Mouse (Mus musculus) brain, adult 2 months (tissue): ENCODE data around the gene Dscaml1.
"Not testable (repeated sequence)": the region's sequence is repeated elsewhere in the genome, so short reads cannot be mapped to it uniquely, and the experiment has no call there.

Experiments
- DNase-seq: peaks from one replicate; pipeline ENCODE4 v3.0.0; 2011; ENCODE audit warnings: low read depth, low spot score

Gene Dscaml1

DNA sequence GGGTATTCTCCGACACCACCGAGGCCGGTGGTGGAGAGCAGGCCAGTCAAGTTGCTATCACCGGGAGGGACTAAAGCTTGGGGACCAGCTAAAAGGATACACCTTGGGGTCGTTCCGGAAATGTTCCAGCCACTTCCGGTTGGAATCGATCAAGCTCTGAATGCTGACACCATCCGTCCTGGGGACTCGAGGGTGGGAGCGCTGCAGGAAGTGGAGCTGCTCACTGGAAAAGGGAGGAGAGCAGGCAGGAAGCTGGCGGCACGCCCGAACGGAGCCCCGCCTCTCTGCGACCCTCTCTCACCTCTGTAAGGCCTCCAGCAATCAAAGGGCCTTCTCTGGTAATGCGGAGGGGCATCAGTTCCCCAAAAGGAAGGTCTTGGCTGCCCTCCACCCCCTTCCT, 342.0 kb downstream of the Dscaml1 start:
- no peak for DNase-seq

DNA sequence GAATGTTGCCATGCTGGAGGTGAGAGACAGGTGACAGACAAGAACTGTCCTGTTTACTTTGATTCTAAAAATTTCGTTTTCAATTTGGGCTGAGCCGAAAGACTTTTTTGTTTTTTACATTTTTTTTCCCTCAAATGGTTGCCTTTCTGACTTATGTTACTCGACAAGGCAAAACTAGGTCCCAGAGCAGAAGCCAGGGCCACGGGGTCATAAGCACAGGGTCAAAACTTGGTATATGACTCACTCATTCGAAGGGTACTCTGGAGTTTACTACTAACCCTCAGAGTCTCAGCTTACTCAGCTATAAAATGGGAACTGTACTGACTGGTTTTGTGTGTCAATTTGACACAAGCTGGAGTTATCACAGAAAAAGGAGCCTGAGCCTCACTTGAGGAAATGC, 343.2 kb downstream of the Dscaml1 start:
- DNase-seq = no peak

DNA sequence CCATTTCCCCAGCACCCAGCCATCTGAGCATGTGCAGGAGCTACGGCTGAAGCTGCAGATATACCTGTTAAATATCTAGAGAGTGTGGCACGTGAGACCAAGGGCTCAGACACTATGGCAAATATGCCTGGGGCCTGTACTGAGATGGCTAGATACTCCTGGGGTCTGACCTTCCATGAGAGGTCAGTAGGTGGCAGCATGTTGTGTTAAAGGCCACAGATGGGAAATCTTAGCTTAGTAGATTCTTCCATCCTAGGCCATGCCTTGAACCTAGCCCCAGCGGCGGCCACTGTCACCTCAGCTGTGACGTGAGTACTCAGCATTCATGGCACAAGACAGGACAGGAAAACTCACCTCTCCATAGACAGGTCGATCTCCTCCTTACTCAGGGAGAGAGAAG, 347.7 kb downstream of the Dscaml1 start:
- DNase-seq = no peak

DNA sequence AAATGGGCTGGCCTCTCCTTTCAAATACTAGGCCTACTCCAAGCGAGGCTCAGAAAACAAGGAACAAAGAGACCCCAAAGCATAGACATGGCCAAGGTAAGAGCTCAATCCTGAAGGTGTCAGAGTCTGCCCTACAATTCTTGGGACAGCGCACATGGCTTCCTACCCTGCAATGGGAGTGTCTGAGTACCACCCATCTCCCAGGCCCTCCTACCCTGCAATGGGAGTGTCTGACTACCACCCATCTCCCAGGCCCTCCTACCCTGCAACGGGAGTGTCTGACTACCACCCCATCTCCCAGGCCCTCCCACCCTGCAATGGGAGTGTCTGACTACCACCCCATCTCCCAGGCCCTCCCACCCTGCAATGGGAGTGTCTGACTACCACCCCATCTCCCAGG, 349.7 kb downstream of the Dscaml1 start:
- not testable (repeated sequence) for DNase-seq

DNA sequence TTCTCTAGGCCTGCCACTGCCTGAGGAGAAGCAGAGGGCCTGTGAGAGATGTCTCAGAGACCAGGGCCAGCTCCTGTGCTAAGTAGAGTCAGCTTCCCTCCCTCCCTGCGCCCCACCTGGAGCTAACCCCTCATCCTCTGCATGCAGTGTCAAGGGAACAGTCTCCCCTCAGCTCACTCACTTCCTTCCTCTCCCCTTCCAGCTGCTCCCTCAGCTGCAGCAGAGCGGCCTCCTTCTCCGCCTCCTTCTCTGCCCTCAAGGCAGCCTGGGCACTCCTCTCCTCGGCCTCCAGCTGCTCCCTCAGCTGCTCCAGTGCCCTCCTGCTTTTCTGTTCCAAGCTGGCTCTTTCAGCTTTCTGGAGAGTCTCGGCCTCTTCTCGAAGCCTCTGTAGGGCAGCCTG, 352.8 kb downstream of the Dscaml1 start:
- no peak for DNase-seq

DNA sequence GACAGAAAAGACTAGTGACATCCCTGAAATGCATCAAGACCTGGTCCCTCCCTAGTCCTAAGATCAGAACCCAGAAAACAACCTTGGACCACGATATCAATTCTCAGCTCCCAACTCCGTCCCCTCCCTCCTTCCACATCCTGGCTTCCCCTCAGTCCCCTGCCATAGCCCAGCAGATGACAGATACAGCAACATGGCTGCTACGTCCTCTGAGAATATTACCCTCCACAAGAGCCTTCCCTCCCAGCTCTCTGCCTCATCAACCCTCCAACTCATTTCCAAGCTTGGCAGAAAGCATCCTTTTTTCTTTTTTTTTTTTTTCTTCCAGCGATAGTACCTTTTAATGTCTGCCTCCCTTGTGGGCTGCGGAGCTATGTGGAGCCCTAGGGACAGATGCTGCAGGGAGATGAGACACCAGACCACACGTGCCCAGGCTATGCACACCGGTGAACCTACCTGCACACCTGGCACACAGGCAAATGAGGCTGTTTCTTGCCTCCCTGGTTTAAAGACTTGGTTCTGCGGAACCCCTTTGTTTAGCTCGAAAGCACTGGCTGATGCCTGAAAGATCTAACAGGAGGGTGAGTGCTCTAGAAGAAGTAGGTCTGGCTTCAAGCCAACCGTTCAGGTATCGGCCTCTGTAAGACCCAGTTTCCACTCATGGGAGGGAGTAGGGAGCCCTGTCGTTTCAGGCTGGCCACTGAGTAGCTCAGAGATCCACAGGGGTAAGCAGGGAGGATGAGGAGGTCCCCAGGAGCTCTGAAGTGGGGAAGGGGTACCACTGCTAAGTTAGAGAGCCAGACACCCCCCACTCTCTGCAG, 357.0 kb downstream of the Dscaml1 start:
- peak; percentile 62 for DNase-seq

DNA sequence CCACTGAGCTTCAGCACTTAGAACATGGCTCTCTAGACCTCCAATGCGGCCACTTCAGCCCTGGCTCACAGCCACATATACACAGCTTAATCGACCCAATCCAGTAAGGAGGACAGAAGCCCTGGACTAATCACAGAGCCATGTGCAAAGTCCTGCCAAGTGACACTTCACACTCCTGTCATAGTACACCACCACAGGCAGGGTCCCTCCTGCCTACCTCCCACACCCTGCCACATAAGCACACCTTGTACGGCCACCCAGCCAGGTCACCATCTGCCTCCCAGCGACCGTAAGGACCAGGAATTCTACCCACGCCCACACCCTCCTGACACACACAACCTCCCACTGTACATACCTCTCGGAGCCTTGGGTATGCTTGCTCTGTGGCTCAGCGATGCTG, 360.6 kb downstream of the Dscaml1 start:
- DNase-seq = no peak

DNA sequence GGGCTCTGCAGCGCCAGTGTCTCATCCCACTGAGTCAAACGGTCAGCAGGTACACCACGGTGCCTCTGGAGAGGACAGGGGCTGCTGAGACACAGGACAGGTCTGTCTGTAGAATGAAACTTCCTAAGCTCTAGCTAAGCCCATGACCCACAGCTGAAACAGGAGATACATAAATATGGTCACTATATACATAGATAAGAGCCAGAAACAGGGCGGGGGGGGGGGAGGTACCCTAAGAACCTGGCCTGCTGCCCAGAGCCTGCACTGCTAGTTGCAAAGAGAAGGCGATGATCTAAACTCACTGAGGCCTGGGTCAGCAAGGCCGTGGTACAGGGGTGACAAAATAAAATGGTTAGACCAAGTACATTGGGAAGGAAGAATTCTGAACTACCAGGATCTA, 361.1 kb downstream of the Dscaml1 start:
- no peak for DNase-seq

DNA sequence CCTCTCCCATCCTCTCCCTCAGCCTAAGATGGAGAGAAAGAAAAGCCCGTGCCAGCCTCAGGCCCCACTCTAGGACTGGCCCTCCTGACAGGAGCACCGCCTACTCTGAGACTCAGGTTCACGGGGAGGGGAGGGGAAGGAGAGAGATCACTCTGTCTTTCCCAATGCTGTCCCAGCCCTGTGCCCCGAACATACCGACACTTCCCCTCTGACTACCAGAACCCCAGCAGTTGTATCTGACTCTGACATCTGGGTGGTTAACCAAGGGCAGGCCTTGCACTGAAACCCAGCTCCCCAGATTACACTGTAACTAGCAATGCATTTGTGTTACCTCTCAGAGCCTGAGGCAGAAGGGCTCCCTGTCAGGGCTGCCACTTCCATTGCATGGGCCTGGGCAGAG, 362.0 kb downstream of the Dscaml1 start:
- DNase-seq = no peak

DNA sequence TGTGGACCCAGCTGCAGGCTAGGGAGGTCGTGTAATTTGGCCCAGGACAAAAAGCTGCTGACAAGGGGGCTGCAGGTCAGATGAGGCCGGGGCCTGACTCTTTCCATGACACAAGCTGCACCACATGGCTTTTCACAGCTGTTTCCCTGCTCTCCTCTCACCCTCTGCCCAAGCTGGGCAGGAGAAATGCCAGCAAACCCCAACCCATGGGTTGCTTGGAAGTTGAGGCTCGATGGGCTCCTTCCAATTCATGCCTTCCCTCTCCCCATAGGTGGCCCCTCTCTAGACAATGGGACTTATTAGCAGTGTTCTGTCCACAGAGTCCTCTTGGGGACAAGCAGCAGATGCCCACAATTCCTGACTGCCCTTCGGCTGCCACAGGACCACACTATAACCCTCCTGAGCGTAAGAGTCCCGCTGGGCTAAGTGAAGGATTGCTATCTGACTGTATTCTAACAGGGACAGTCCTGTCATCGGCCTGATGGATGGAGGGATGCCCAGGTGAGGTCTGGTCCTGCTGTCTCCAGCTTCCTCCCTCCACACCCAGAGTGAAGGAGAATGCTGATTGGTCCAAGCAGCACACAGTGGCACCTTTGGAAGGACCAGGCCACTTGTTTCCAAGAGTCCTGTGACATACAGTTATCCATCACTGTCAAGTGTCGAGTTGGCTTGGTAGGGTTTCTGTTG, 365.2 kb downstream of the Dscaml1 start:
- DNase-seq = no peak

DNA sequence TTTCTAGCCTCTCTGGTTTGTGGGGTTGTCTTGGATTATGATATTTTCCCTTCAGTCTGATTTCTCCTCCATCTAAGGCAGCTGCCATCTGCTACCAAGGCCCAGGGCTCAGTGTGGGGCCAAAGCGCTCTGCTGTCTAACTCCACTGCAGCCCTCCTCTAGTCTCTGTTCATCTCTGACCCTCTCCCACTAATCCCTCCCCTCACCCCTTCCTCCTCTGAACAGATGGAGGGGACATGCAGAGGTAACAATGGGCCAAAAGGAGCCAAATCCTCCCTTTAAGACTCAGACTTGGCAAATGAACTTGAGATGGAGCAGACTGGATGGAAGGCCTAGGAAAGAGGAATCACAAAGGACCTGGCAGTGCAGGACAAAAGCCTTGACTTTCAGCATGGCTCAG, 365.8 kb downstream of the Dscaml1 start:
- no peak for DNase-seq

DNA sequence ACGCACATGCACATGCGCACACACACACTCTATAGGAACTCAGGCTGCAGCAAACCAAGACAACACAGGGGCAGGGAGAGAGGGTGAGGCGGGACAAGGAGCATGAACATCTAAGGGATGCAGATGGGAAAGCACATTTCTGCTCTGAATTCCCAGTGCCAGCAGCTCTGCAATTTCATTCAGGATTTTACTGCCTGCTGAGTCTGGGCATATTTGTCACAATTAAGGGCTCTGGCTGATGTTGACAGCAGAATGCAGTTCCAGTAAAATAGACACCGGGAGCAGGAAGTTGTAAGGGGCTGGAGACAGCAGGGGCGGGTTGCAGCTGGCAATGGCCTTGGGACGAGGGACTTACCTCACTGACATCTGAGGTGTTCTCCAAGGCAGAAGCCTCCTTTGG, 367.3 kb downstream of the Dscaml1 start:
- DNase-seq = no peak

DNA sequence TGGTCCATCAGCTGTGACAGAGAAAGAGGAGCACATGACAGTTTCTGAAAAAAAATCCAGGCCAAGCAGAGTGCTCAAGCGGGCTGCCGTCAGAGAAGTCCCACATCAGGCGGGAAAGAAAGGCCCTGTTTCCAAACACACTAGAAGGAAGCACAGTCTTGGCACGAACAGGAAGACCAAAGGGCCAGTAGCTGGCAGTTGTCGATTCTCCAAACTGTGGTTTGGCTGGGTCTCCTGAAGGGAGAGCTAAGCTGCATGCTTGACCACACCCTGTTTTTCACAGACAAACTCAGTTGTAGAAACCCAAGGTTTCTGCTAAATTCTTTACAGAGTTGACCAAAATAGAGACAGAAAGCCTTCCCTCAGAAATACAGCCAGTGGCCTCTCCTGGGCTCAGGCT, 369.3 kb downstream of the Dscaml1 start:
- no peak for DNase-seq

DNA sequence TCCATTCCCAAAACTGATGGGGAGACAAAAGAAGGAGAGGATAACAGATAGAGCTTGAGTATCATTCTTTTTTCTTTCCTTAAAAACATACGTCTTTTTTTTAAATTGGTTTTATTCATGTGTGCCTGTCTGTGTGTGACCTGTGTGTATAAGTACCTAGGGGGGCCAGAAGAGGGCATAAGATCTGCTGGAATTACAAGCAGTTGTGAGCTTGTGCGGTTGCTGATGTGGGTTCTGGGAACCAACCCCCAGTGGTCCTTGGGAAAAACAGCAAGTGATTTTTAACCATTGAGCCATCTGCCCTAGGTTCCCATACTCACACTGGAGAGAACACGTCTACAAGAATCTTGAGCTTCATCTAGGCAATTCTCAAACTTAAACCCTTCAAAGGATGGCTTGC, 370.8 kb downstream of the Dscaml1 start:
- no peak for DNase-seq

DNA sequence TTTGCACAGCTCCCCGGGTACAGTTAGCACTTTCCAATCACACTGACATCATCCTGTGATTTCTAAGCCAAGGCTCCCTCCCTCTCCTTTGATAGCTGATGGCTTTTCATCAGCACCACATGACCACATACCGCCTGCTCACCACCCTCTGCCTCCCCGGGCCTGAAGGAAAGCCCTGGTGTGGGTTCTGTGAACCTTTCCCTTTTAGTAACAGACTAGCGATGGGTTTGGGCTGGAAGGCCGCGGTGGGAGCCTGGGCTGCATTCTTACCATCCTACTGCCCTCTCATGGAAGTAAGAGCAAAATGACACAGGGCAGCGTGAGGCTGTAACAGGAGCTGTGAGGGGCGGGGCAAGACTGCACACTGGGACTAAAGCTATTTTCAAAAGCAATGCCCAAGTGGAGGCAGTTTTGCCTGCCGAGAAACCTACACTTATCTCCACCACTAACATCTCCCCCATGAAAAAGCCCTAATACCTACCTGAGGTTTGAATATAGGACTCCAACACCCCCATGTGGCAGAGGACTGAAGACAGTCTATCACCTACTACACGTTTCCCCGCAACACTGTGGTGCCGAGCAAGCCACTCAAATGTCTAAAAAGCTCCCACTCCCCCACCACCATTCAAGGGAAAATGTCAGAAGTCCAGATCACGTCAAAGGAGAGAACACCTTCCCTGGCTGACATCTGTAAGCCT, 372.2 kb downstream of the Dscaml1 start:
- peak; percentile 79 for DNase-seq

DNA sequence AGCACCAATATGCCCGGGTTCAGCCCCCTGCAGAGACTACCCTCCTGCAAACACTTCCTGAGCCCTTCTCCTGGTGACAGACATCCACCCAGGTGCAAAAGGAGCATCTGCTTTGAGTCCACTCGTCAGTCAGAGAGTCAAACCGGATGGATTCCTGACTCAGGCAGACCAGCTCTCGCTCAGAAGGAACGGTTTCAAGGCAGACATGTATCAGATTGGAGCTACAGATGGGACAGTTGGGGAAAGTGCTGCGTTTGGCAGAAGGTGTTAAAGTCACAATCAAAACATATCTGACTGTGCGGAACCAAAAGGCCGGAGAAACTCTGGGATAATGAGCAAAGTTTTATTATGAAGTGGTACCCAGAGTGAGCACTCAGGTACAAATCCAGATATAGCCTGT, 373.0 kb downstream of the Dscaml1 start:
- DNase-seq = peak; percentile 40
